19 mouse cellular contexts compared by ENCODE assay signal in genomic region chr15:64031099-64031498, GRCm38 (mm10). TPM values are rescaled to one million over a fixed set of nuclear protein-coding genes. Genes with fewer than 3 reads are reported as not detected.
A peak's percentile ranks its signal among the peaks of the same experiment; 100 is the strongest.
DNase-seq lines count a peak whose midpoint lies in the region; ATAC-seq and TF ChIP-seq lines count a peak whose summit lies in the region.
"Had no signal": no experiment of that assay in that cellular context is flagged by ENCODE, and none has a peak within 500 bp of the region (broad histone marks: within the 10 kb centered on the region; RNA-seq: fewer than 3 reads in every experiment).

No protein-coding gene starts in this region.

- H3K9ac ChIP-seq in heart, embryonic 12.5 days, result no peak overlapping the region
- H3K9ac ChIP-seq in lung, embryonic 16.5 days (ENCODE audit: low read length), result 0 out of 2 replicates have a peak overlapping the region, but pooled peaks have one; percentile 22
- H3K9ac ChIP-seq: forebrain, embryonic 12.5 days; liver, embryonic 14.5 days had no signal

- no peaks in the 10 kb centered on the region for H3K36me3 ChIP-seq in heart, embryonic 12.5 days
- H3K36me3 ChIP-seq in lung, embryonic 16.5 days (ENCODE audit: control insufficient read depth, insufficient read depth, low read length), result no peaks in the 10 kb centered on the region
- H3K36me3 ChIP-seq: forebrain, embryonic 12.5 days had no signal

- whole genome bisulfite sequencing in heart, embryonic 12.5 days, result 47% methylated on average over 5 of the region's 5 CpGs
- 54% methylated on average over 5 of the region's 5 CpGs for WGBS in lung, embryonic 16.5 days

- TF ChIP-seq CTCF in bone marrow macrophage, adult 2 months (IDR thresholded peaks at IDR 0.05; ENCODE audit: low read depth, low read length), result no peak

- TF ChIP-seq POLR2A in bone marrow macrophage, adult 2 months (IDR thresholded peaks at IDR 0.05; ENCODE audit: borderline replicate concordance, low read depth, low read length), result no peak

- DNase-seq in heart, adult 11 months, result peak; percentile 92
- no peak for DNase-seq in lung, postnatal 25 days (ENCODE audit: low spot score)
- peak; percentile 33 for DNase-seq in lung, postnatal 10 days
- no peak for DNase-seq in layer of hippocampus, postnatal 25 days (ENCODE audit: extremely low spot score in 1 of 2, low spot score in 1 of 2)
- no peak for DNase-seq in thymus, postnatal 0 days (ENCODE audit: low spot score)
- DNase-seq: adrenal gland, adult 8-10 months; cerebellum, postnatal 14 days; gastrocnemius, postnatal 36 days; kidney, adult 2 months; right cerebral cortex, adult 18-20 months had no signal

- H3K4me2 ChIP-seq in heart, embryonic 12.5 days, result no peak overlapping the region
- H3K4me2 ChIP-seq in lung, embryonic 16.5 days (ENCODE audit: low read depth, low read length), result no peak overlapping the region
- H3K4me2 ChIP-seq: forebrain, embryonic 12.5 days; midbrain, embryonic 11.5 days had no signal

- H3K4me3 ChIP-seq in heart, embryonic 12.5 days, result no peak overlapping the region
- H3K4me3 ChIP-seq in lung, embryonic 16.5 days (ENCODE audit: low read length), result no peak overlapping the region
- H3K4me3 ChIP-seq in bone marrow macrophage, adult 2 months (ENCODE audit: insufficient read depth, low read length), result no peak overlapping the region
- H3K4me3 ChIP-seq: forebrain, embryonic 12.5 days; layer of hippocampus, adult 2 months had no signal

- H3K27ac ChIP-seq in heart, embryonic 12.5 days (ENCODE audit: poor library complexity, severe bottlenecking), result no peak overlapping the region
- H3K27ac ChIP-seq in lung, embryonic 16.5 days (ENCODE audit: low read length), result no peak overlapping the region
- H3K27ac ChIP-seq in bone marrow macrophage, adult 2 months (ENCODE audit: insufficient read depth, low read depth, low read length), result peak overlapping the region; percentile 23; the same call in 1 of the 2 replicates
- H3K27ac ChIP-seq: forebrain, embryonic 12.5 days; layer of hippocampus, adult 2 months; liver, embryonic 14.5 days had no signal

- no peaks in the 10 kb centered on the region for H3K9me3 ChIP-seq in heart, embryonic 12.5 days (replicated peaks)
- H3K9me3 ChIP-seq in lung, embryonic 16.5 days (ENCODE audit: control insufficient read depth, low read length), result no peaks in the 10 kb centered on the region
- H3K9me3 ChIP-seq: forebrain, embryonic 12.5 days had no signal

- ATAC-seq in heart, embryonic 12.5 days (ENCODE audit: insufficient number of reproducible peaks, low FRiP score), result no peak
- ATAC-seq in lung, embryonic 16.5 days (ENCODE audit: low read depth), result peak; percentile 44; the same call in 1 of the 2 replicates
- ATAC-seq: Patski had no signal

- H3K27me3 ChIP-seq in heart, embryonic 12.5 days (replicated peaks), result no peaks in the 10 kb centered on the region
- no peaks in the 10 kb centered on the region for H3K27me3 ChIP-seq in lung, embryonic 16.5 days (ENCODE audit: control insufficient read depth, insufficient read depth, low read depth, low read length)
- H3K27me3 ChIP-seq: CH12.LX; forebrain, embryonic 12.5 days; Patski had no signal

- H3K4me1 ChIP-seq in heart, embryonic 12.5 days (replicated peaks), result peaks cover 47% of the 10 kb centered on the region
- H3K4me1 ChIP-seq in lung, embryonic 16.5 days (replicated peaks; ENCODE audit: control insufficient read depth, insufficient read depth, low read length), result peaks cover 13% of the 10 kb centered on the region
- peaks cover 62% of the 10 kb centered on the region for H3K4me1 ChIP-seq in bone marrow macrophage, adult 2 months (ENCODE audit: control insufficient read depth, insufficient read depth, low read length)

RNA-seq across cellular contexts. Expression of gene Fam49b, which starts 29.2 kb away (rescaled TPM):
- 62.4 and 66.5 TPM in 2 replicates for polyA plus RNA-seq in heart, embryonic 12.5 days (2016; fragmentation: Nextera tagmentation; extraction: Ambion mirVana)
- polyA plus RNA-seq in lung, embryonic 16.5 days (2015; fragmentation: Nextera tagmentation; extraction: Ambion mirVana), result 51.2 and 51.6 TPM in 2 replicates
- 203 and 227 TPM in 2 replicates for polyA plus RNA-seq in bone marrow macrophage, adult 2 months (2012; ENCODE audit: insufficient read depth, insufficient read length, missing spikeins)
- 100 to 1,000 TPM; 132 to 134 TPM for total RNA-seq in layer of hippocampus, postnatal 25 days (2021)
- polyA plus RNA-seq in thymus, postnatal 0 days (2015; fragmentation: Nextera tagmentation; extraction: Ambion mirVana), result 185 TPM in 2 replicates

Comparison
In these comparisons a context has a peak if more than half of its experiments do, and no peak if none do; other contexts are left out.
1. DNase-seq: peak in heart, adult 11 months (single experiment) and lung, postnatal 10 days (single experiment); none in lung, postnatal 25 days (single experiment), layer of hippocampus, postnatal 25 days (0 of 2) and thymus, postnatal 0 days (single experiment).